Mouse (Mus musculus) megakaryocyte, embryonic 14.5 days (primary cell): ENCODE data around the gene Pex13.

Experiments used
- FLI1 ChIP-seq: IDR thresholded peaks from 2 replicates; pipeline ENCODE4 v1.6.1; 2012; ENCODE audit warnings: low read length, inconsistent platforms, mixed read lengths
- GATA1 ChIP-seq: IDR thresholded peaks from 3 replicates; pipeline ENCODE4 v1.6.1; 2012; ENCODE audit warnings: mixed read lengths, low read length, inconsistent platforms, borderline replicate concordance

- TF ChIP-seq GATA1 (no peak), FLI1 (no peak)
These were observed 1.4 kb upstream of the Pex13 start for GRCm38 (mm10) chr11:23667128-23667527.
